In the genomic region with DNA sequence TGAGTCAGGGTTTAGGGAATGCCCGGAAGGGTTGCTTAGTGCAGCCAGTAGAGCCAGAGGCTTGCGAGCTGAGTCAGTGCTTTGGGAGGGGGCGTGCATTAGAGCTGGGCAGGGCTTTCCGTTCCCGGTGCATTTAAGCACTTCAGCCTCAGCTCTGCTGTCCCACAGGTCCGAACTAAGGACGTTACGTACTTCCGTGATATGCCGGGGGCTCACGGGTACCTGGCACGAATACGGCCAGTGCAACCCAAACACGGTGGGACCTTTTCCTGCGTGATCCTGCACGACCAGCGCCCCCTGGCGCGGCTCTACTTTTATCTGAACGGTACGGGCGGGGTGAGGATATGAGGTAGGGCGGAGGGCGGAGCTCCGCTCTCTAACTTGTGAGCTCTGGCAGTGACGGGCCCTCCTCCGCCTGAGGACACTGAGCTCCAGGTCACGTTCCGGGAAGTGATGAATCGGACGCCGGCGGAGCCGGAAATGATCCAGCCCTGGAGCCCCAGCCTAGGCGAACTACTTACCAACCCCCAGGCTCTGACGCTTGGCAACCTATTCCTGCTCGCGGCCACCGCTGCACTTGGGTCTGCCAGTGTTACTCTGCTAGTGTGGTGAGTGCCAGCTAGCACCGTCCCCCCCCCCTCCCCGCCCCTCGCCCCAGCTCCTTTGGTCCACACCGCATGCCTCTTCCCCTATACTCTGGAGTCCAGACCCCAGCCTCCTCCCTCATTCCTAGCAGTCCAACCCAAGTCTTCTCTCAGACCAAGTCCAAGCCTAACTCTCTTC, we compare ENCODE assay signal across 8 mouse cellular contexts. TPM values are rescaled to one million over a fixed set of nuclear protein-coding genes. Genes with fewer than 3 reads are reported as not detected.
DNase-seq lines count a peak whose midpoint lies in the region; ATAC-seq and TF ChIP-seq lines count a peak whose summit lies in the region.

No protein-coding gene starts in this region.

- H3K4me2 ChIP-seq in CH12.LX (ENCODE audit: insufficient read depth, low read depth, poor library complexity, severe bottlenecking) = peak overlapping the region; percentile 79
- peak overlapping the region; percentile 60 for H3K4me2 ChIP-seq in forebrain, embryonic 11.5 days (ENCODE audit: low read depth, low read length, severe bottlenecking)
- H3K4me2 ChIP-seq in heart, embryonic 16.5 days (ENCODE audit: low read depth, low read length) = peak overlapping the region; percentile 89
- H3K4me2 ChIP-seq in liver, embryonic 16.5 days (ENCODE audit: low read depth, low read length) = peak overlapping the region; percentile 74
- peak overlapping the region; percentile 69 for H3K4me2 ChIP-seq in neural tube, embryonic 13.5 days

- peak; percentile 75 for TF ChIP-seq POLR2A in CH12.LX (IDR thresholded peaks at IDR 0.05; ENCODE audit: low read depth, low read length)
- peak; percentile 35; the same call in 1 of the 2 replicates for TF ChIP-seq POLR2A in testis, adult 2 months (IDR thresholded peaks at IDR 0.05; ENCODE audit: control insufficient read depth, low read depth, low read length)

- no peak for TF ChIP-seq EP300 in CH12.LX (IDR thresholded peaks at IDR 0.05; ENCODE audit: low read length)

- peaks cover 3 to 12% of the 10 kb centered on the region in 2 experiments; a peak in 3 of 4 replicates for H3K4me1 ChIP-seq in CH12.LX (ENCODE audit: control insufficient read depth in 1 of 2, insufficient read depth in 2 of 2)
- H3K4me1 ChIP-seq in forebrain, embryonic 11.5 days (replicated peaks; ENCODE audit: control insufficient read depth, insufficient read depth, low read length) = peaks cover 15% of the 10 kb centered on the region; the same call in 1 of the 2 replicates
- peaks cover 36% of the 10 kb centered on the region for H3K4me1 ChIP-seq in heart, embryonic 16.5 days (ENCODE audit: control insufficient read depth, insufficient read depth, low read length)
- H3K4me1 ChIP-seq in liver, embryonic 16.5 days (ENCODE audit: control insufficient read depth, low read depth, low read length) = peaks cover 6% of the 10 kb centered on the region
- H3K4me1 ChIP-seq in neural tube, embryonic 13.5 days (replicated peaks) = peaks cover 58% of the 10 kb centered on the region
- H3K4me1 ChIP-seq in testis, adult 2 months (ENCODE audit: control insufficient read depth, insufficient read depth, low read length) = peaks cover 11% of the 10 kb centered on the region

- TF ChIP-seq CTCF in CH12.LX (conservative IDR thresholded peaks at IDR 0.05 in 1 of 2, IDR thresholded peaks at IDR 0.05 in 1 of 2; ENCODE audit: low read depth in 2 of 2, low read length in 2 of 2) = peak in 1 of 2 experiments; percentile 82; a peak in 2 of 4 replicates
- TF ChIP-seq CTCF in testis, adult 2 months (IDR thresholded peaks at IDR 0.05; ENCODE audit: control insufficient read depth, insufficient read depth, insufficient replicate concordance, low read depth, low read length) = peak; percentile 55

- dilution Hi-C loops in CH12.LX (cut with MboI; ENCODE audit: extremely low pct_ligation_motif_present, extremely low pct_unique_long_range_greater_than_20kb, low sequenced_read_pairs) = no loop called here

- H3K9me3 ChIP-seq in CH12.LX (replicated peaks; ENCODE audit: low read length) = no peaks in the 10 kb centered on the region
- H3K9me3 ChIP-seq in forebrain, embryonic 11.5 days (ENCODE audit: control insufficient read depth, low read length) = no peaks in the 10 kb centered on the region
- no peaks in the 10 kb centered on the region for H3K9me3 ChIP-seq in heart, embryonic 16.5 days (replicated peaks; ENCODE audit: control insufficient read depth, low read length)
- H3K9me3 ChIP-seq in liver, embryonic 16.5 days (replicated peaks; ENCODE audit: control insufficient read depth, low read length) = no peaks in the 10 kb centered on the region
- H3K9me3 ChIP-seq in neural tube, embryonic 13.5 days = no peaks in the 10 kb centered on the region

- H3K36me3 ChIP-seq in CH12.LX (replicated peaks in 1 of 2; ENCODE audit: control insufficient read depth in 1 of 2, insufficient read depth in 1 of 2, low read length in 1 of 2) = peaks cover 0 to 18% of the 10 kb centered on the region in 2 experiments
- no peaks in the 10 kb centered on the region; the same call in 1 of the 2 replicates for H3K36me3 ChIP-seq in forebrain, embryonic 11.5 days (ENCODE audit: control insufficient read depth, insufficient read depth, low read length)
- H3K36me3 ChIP-seq in heart, embryonic 16.5 days (ENCODE audit: control insufficient read depth, insufficient read depth) = peaks cover 18% of the 10 kb centered on the region
- H3K36me3 ChIP-seq in liver, embryonic 16.5 days (ENCODE audit: control insufficient read depth, insufficient read depth) = 0 out of 2 replicates have a peak, but pooled peaks cover 2% of the 10 kb centered on the region
- peaks cover 63% of the 10 kb centered on the region for H3K36me3 ChIP-seq in neural tube, embryonic 13.5 days
- no peaks in the 10 kb centered on the region for H3K36me3 ChIP-seq in testis, adult 2 months (ENCODE audit: control insufficient read depth, insufficient read depth, low read length)

- peak; percentile 96 for ATAC-seq in forebrain, embryonic 11.5 days (replicated peaks; ENCODE audit: low FRiP score)
- peak; percentile 99 for ATAC-seq in heart, embryonic 16.5 days (replicated peaks; ENCODE audit: extremely low read depth, insufficient read depth, low FRiP score)
- peak; percentile 98 for ATAC-seq in liver, embryonic 16.5 days (ENCODE audit: low read depth)
- ATAC-seq in neural tube, embryonic 13.5 days (ENCODE audit: low read depth) = peak; percentile 97

- WGBS in forebrain, embryonic 11.5 days = 1% methylated on average over 41 of the region's 43 CpGs
- under 1% methylated on average over 43 of the region's 43 CpGs for WGBS in heart, embryonic 16.5 days
- whole genome bisulfite sequencing in liver, embryonic 16.5 days (ENCODE audit: insufficient replicate concordance) = under 1% methylated on average over 43 of the region's 43 CpGs
- WGBS in neural tube, embryonic 13.5 days = under 1% methylated on average over 43 of the region's 43 CpGs

- peak; percentile 41 for TF ChIP-seq RAD21 in CH12.LX (IDR thresholded peaks at IDR 0.05; ENCODE audit: low read depth, low read length)

- peaks cover 1% of the 10 kb centered on the region for H3K27me3 ChIP-seq in CH12.LX (replicated peaks)
- no peaks in the 10 kb centered on the region for H3K27me3 ChIP-seq in forebrain, embryonic 11.5 days (ENCODE audit: control insufficient read depth, insufficient read depth, low read length)
- no peaks in the 10 kb centered on the region for H3K27me3 ChIP-seq in heart, embryonic 16.5 days (ENCODE audit: control insufficient read depth, insufficient read depth, low read length)
- H3K27me3 ChIP-seq in liver, embryonic 16.5 days (ENCODE audit: control insufficient read depth, insufficient read depth, low read depth, low read length) = no peaks in the 10 kb centered on the region
- no peaks in the 10 kb centered on the region for H3K27me3 ChIP-seq in neural tube, embryonic 13.5 days
- H3K27me3 ChIP-seq in testis, adult 2 months (ENCODE audit: control insufficient read depth, insufficient read depth, low read length) = no peaks in the 10 kb centered on the region

- no peaks in the 10 kb centered on the region for H3K79me2 ChIP-seq in CH12.LX (replicated peaks; ENCODE audit: control insufficient read depth, extremely low read depth, insufficient read depth, poor library complexity, severe bottlenecking)

- no peak overlapping the region for H3K27ac ChIP-seq in CH12.LX (ENCODE audit: insufficient read depth, low read depth)
- H3K27ac ChIP-seq in forebrain, embryonic 11.5 days (ENCODE audit: low read depth, low read length) = peak overlapping the region; percentile 57
- peak overlapping the region; percentile 87 for H3K27ac ChIP-seq in heart, embryonic 16.5 days (ENCODE audit: low read length)
- peak overlapping the region; percentile 82 for H3K27ac ChIP-seq in liver, embryonic 16.5 days (ENCODE audit: low read length)
- peak overlapping the region; percentile 85 for H3K27ac ChIP-seq in neural tube, embryonic 13.5 days (replicated peaks)
- H3K27ac ChIP-seq in testis, adult 2 months (ENCODE audit: control insufficient read depth, insufficient read depth, low read depth, low read length) = peak overlapping the region; percentile 65

- H3K9ac ChIP-seq in CH12.LX (ENCODE audit: insufficient read depth, low read depth) = peak overlapping the region; percentile 81
- H3K9ac ChIP-seq in forebrain, embryonic 11.5 days (ENCODE audit: low read length) = peak overlapping the region; percentile 54
- H3K9ac ChIP-seq in heart, embryonic 16.5 days (ENCODE audit: low read length) = peak overlapping the region; percentile 84
- peak overlapping the region; percentile 67 for H3K9ac ChIP-seq in liver, embryonic 16.5 days (ENCODE audit: low read depth, low read length)
- H3K9ac ChIP-seq in neural tube, embryonic 13.5 days = peak overlapping the region; percentile 73

- H3K4me3 ChIP-seq in CH12.LX (replicated peaks in 1 of 3; ENCODE audit: low read depth in 2 of 3, low read length in 2 of 3, poor library complexity in 1 of 3) = peak overlapping the region; percentile 74 to 88 (median 77)
- H3K4me3 ChIP-seq in forebrain, embryonic 11.5 days (ENCODE audit: low read depth, low read length) = peak overlapping the region; percentile 40
- H3K4me3 ChIP-seq in heart, embryonic 16.5 days (ENCODE audit: low read length) = peak overlapping the region; percentile 69
- H3K4me3 ChIP-seq in liver, embryonic 16.5 days (ENCODE audit: low read depth, low read length) = peak overlapping the region; percentile 65
- H3K4me3 ChIP-seq in neural tube, embryonic 13.5 days = peak overlapping the region; percentile 44
- peak overlapping the region; percentile 85 for H3K4me3 ChIP-seq in testis, adult 2 months (ENCODE audit: control insufficient read depth, low read depth, low read length)

- in situ Hi-C loops in CH12.LX (cut with MboI; ENCODE audit: low pct_ligation_motif_present, low pct_unique_long_range_greater_than_20kb, low sequenced_read_pairs) = no loop called here

- DNase-seq in CH12.LX (ENCODE audit: extremely low read depth) = peak; percentile 92
- peak; percentile 89 for DNase-seq in c-Kit-positive CD71-positive TER-119-negative erythroid progenitor cells, embryonic 14.5 days (ENCODE audit: low read depth)
- DNase-seq in forebrain, embryonic 11.5 days (ENCODE audit: low spot score) = peak; percentile 92
- DNase-seq in kidney, postnatal 4 days = peak; percentile 97 to 98

RNA-seq across cellular contexts. Expression of a gene that starts 11.2 kb away (rescaled TPM):
- not detected in 2 replicates for total RNA-seq in CH12.LX (2012; rRNA removed)
- not detected in 2 replicates for total RNA-seq in CH12.LX (2014; rRNA removed)
- 0.67 TPM in 1 of 2 replicates, not detected in the other for polyA plus RNA-seq in CH12.LX (2012; ENCODE audit: insufficient read length, low read depth)
- polyA plus RNA-seq in forebrain, embryonic 11.5 days (2014; fragmentation: Nextera tagmentation; extraction: Ambion mirVana) = 38.3 and 43.0 TPM in 2 replicates
- polyA plus RNA-seq in heart, embryonic 16.5 days (2015; fragmentation: Nextera tagmentation; extraction: Ambion mirVana) = 17.4 and 23.6 TPM in 2 replicates
- 4.0 and 4.7 TPM in 2 replicates for polyA plus RNA-seq in liver, embryonic 16.5 days (2015; fragmentation: Nextera tagmentation; extraction: Ambion mirVana)
- 31.4 and 36.0 TPM in 2 replicates for polyA plus RNA-seq in neural tube, embryonic 13.5 days (2015; fragmentation: Nextera tagmentation; extraction: Ambion mirVana)
- polyA plus RNA-seq in testis, adult 2 months (2012; rRNA removed) = 148 and 156 TPM in 2 replicates

RNA-seq across cellular contexts. Expression of a gene that starts 16.9 kb away (rescaled TPM):
- total RNA-seq in CH12.LX (2012; rRNA removed) (not detected in 2 replicates), CH12.LX (2014; rRNA removed) (not detected in 2 replicates)
- polyA plus RNA-seq in CH12.LX (2012; ENCODE audit: insufficient read length, low read depth) = not detected in 2 replicates
- polyA plus RNA-seq in forebrain, embryonic 11.5 days (2014; fragmentation: Nextera tagmentation; extraction: Ambion mirVana) = 1.3 and 1.5 TPM in 2 replicates
- 0.98 and 1.2 TPM in 2 replicates for polyA plus RNA-seq in heart, embryonic 16.5 days (2015; fragmentation: Nextera tagmentation; extraction: Ambion mirVana)
- 0.05 and 0.07 TPM in 2 replicates for polyA plus RNA-seq in liver, embryonic 16.5 days (2015; fragmentation: Nextera tagmentation; extraction: Ambion mirVana)
- polyA plus RNA-seq in neural tube, embryonic 13.5 days (2015; fragmentation: Nextera tagmentation; extraction: Ambion mirVana) = 0.63 and 0.70 TPM in 2 replicates
- not detected in 2 replicates for polyA plus RNA-seq in testis, adult 2 months (2012; rRNA removed)

RNA-seq across cellular contexts. Expression of a gene that starts 45.6 kb away (rescaled TPM):
- total RNA-seq in CH12.LX (2012; rRNA removed) = not detected in 2 replicates
- not detected in 2 replicates for total RNA-seq in CH12.LX (2014; rRNA removed)
- polyA plus RNA-seq in CH12.LX (2012; ENCODE audit: insufficient read length, low read depth) = not detected in 2 replicates
- polyA plus RNA-seq in forebrain, embryonic 11.5 days (2014; fragmentation: Nextera tagmentation; extraction: Ambion mirVana) = 0.20 TPM in 1 of 2 replicates, not detected in the other
- polyA plus RNA-seq in heart, embryonic 16.5 days (2015; fragmentation: Nextera tagmentation; extraction: Ambion mirVana) = 0.21 and 0.40 TPM in 2 replicates
- polyA plus RNA-seq in liver, embryonic 16.5 days (2015; fragmentation: Nextera tagmentation; extraction: Ambion mirVana) = 6.9 and 8.5 TPM in 2 replicates
- 0.14 TPM in 1 of 2 replicates, not detected in the other for polyA plus RNA-seq in neural tube, embryonic 13.5 days (2015; fragmentation: Nextera tagmentation; extraction: Ambion mirVana)
- not detected in 2 replicates for polyA plus RNA-seq in testis, adult 2 months (2012; rRNA removed)

RNA-seq across cellular contexts. Expression of a gene that starts 49.5 kb away (rescaled TPM):
- total RNA-seq in CH12.LX (2012; rRNA removed) = not detected in 2 replicates
- not detected in 2 replicates for total RNA-seq in CH12.LX (2014; rRNA removed)
- polyA plus RNA-seq in CH12.LX (2012; ENCODE audit: insufficient read length, low read depth) = not detected in 2 replicates
- polyA plus RNA-seq in forebrain, embryonic 11.5 days (2014; fragmentation: Nextera tagmentation; extraction: Ambion mirVana) = not detected in 2 replicates
- 0.21 and 0.33 TPM in 2 replicates for polyA plus RNA-seq in heart, embryonic 16.5 days (2015; fragmentation: Nextera tagmentation; extraction: Ambion mirVana)
- 3.8 and 5.6 TPM in 2 replicates for polyA plus RNA-seq in liver, embryonic 16.5 days (2015; fragmentation: Nextera tagmentation; extraction: Ambion mirVana)
- polyA plus RNA-seq in neural tube, embryonic 13.5 days (2015; fragmentation: Nextera tagmentation; extraction: Ambion mirVana) = 0.28 TPM in 1 of 2 replicates, not detected in the other
- not detected in 2 replicates for polyA plus RNA-seq in testis, adult 2 months (2012; rRNA removed)

RNA-seq across cellular contexts. Expression of a gene that starts 49.5 kb away (rescaled TPM):
- total RNA-seq in CH12.LX (2012; rRNA removed) = not detected in 2 replicates
- total RNA-seq in CH12.LX (2014; rRNA removed) = not detected in 2 replicates
- polyA plus RNA-seq in CH12.LX (2012; ENCODE audit: insufficient read length, low read depth) = not detected in 2 replicates
- polyA plus RNA-seq in forebrain, embryonic 11.5 days (2014; fragmentation: Nextera tagmentation; extraction: Ambion mirVana) = not detected in 2 replicates
- not detected in 2 replicates for polyA plus RNA-seq in heart, embryonic 16.5 days (2015; fragmentation: Nextera tagmentation; extraction: Ambion mirVana)
- not detected in 2 replicates for polyA plus RNA-seq in liver, embryonic 16.5 days (2015; fragmentation: Nextera tagmentation; extraction: Ambion mirVana)
- not detected in 2 replicates for polyA plus RNA-seq in neural tube, embryonic 13.5 days (2015; fragmentation: Nextera tagmentation; extraction: Ambion mirVana)
- polyA plus RNA-seq in testis, adult 2 months (2012; rRNA removed) = not detected in 2 replicates
